Mouse (Mus musculus) forebrain, embryonic 11.5 days (tissue): Measurements from ENCODE around the gene Asb5. TPM values are rescaled to one million over a fixed set of nuclear protein-coding genes. Genes with fewer than 3 reads are reported as not detected.

ENCODE experiments used
- ATAC-seq: fragments of 200-750 bp; cut with Nextera tagmentation; replicated peaks from 2 replicates; pipeline ENCODE4 v1.8.0; 2017; ENCODE audit warnings: moderate TSS enrichment; ENCODE audit not compliant: low FRiP score
- DNase-seq: peaks from one replicate; pipeline ENCODE4 v3.0.0-alpha.2; 2017; ENCODE audit warnings: low spot score
- H3K27ac ChIP-seq: fragments of 300-500 bp; sonication (generic); 2 replicates; pipeline ENCODE4 v1.5.1; 2014; ENCODE audit warnings: low read depth, low read length
- H3K27me3 ChIP-seq: fragments of 300-500 bp; sonication (generic); 2 replicates; pipeline ENCODE4 v1.6.1; 2014; ENCODE audit warnings: mild to moderate bottlenecking, low read length, mixed read lengths; ENCODE audit not compliant: control insufficient read depth, insufficient read depth
- H3K36me3 ChIP-seq: fragments of 300-500 bp; sonication (generic); 2 replicates; pipeline ENCODE4 v1.6.1; 2014; ENCODE audit warnings: mild to moderate bottlenecking, low read length, moderate library complexity, mixed read lengths; ENCODE audit not compliant: control insufficient read depth, insufficient read depth
- H3K4me1 ChIP-seq: fragments of 300-500 bp; sonication (generic); replicated peaks from 2 replicates; pipeline ENCODE4 v1.6.1; 2014; ENCODE audit warnings: low read length, mixed read lengths; ENCODE audit not compliant: control insufficient read depth, insufficient read depth
- H3K4me2 ChIP-seq: fragments of 300-500 bp; sonication (generic); 2 replicates; pipeline ENCODE4 v1.6.1; 2014; ENCODE audit warnings: low read depth, mild to moderate bottlenecking, low read length, moderate library complexity, mixed read lengths; ENCODE audit not compliant: severe bottlenecking
- H3K4me3 ChIP-seq: fragments of 300-500 bp; sonication (generic); 2 replicates; pipeline ENCODE4 v1.5.1; 2014; ENCODE audit warnings: low read depth, low read length
- H3K9ac ChIP-seq: fragments of 300-500 bp; sonication (generic); 2 replicates; pipeline ENCODE4 v1.6.1; 2014; ENCODE audit warnings: low read length
- H3K9me3 ChIP-seq: fragments of 300-500 bp; sonication (generic); 2 replicates; pipeline ENCODE4 v1.6.1; 2016; ENCODE audit warnings: low read length, mixed read lengths; ENCODE audit not compliant: control insufficient read depth
- WGBS: fragments of 180-500 bp; shearing (Covaris S2); extraction: QIAGEN DNeasy Blood & Tissue Kit; methylation state at CpG from one replicate; pipeline ENCODE4 v1.1.7; 2014; 5-methylcytosine and 5-hydroxymethylcytosine counted together
- polyA plus RNA-seq: library from polyadenylated mRNA; unstranded; fragments of >200 nt; fragmentation: Nextera tagmentation; extraction: Ambion mirVana; gene quantifications from 2 replicates; pipeline ENCODE4 v1.2.1, GENCODE M21; 2014

The Asb5 gene
- polyA plus RNA-seq, 1 experiment from 2014 or later, result 4.2 TPM

GRCm38 (mm10) chr8:54554921-54555320 lies 25.5 kb downstream of the Asb5 start:
- no peak overlapping the region for H3K4me2 ChIP-seq
- no peaks in the 10 kb centered on the region for H3K9me3 ChIP-seq
- 82% methylated on average over 2 of the region's 2 CpGs for WGBS
- no peak overlapping the region for H3K4me3 ChIP-seq
- H3K36me3 ChIP-seq, result no peaks in the 10 kb centered on the region
- H3K27ac ChIP-seq, result no peak overlapping the region
- no peaks in the 10 kb centered on the region for H3K27me3 ChIP-seq
- DNase-seq (no peak), ATAC-seq (no peak)
- H3K4me1 ChIP-seq, result no peaks in the 10 kb centered on the region
- no peak overlapping the region for H3K9ac ChIP-seq

GRCm38 (mm10) chr8:54562137-54562536 lies 32.8 kb downstream of the Asb5 start:
- WGBS, result 88% methylated on average over 4 of the region's 4 CpGs
- Histone ChIP-seq H3K4me3 (no peak overlapping the region), H3K9me3 (no peaks in the 10 kb centered on the region), H3K36me3 (no peaks in the 10 kb centered on the region), H3K9ac (no peak overlapping the region), H3K4me1 (no peaks in the 10 kb centered on the region), H3K27me3 (no peaks in the 10 kb centered on the region), H3K27ac (no peak overlapping the region), H3K4me2 (no peak overlapping the region)
- DNase-seq (no peak), ATAC-seq (no peak)

- no peaks in the 10 kb centered on the region for H3K4me1 ChIP-seq
- H3K4me2 ChIP-seq, result no peak overlapping the region
- no peak for DNase-seq
- no peaks in the 10 kb centered on the region for H3K27me3 ChIP-seq
- ATAC-seq, result no peak
- no peak overlapping the region for H3K27ac ChIP-seq
- no peaks in the 10 kb centered on the region for H3K36me3 ChIP-seq
- H3K9ac ChIP-seq, result no peak overlapping the region
- H3K4me3 ChIP-seq, result no peak overlapping the region
- 100% methylated on average over 1 of the region's 1 CpGs for WGBS
- no peaks in the 10 kb centered on the region for H3K9me3 ChIP-seq
Observed at GRCm38 (mm10) chr8:54565181-54565580, 35.8 kb downstream of the Asb5 start.

- no peaks in the 10 kb centered on the region for H3K4me1 ChIP-seq
- H3K36me3 ChIP-seq, result no peaks in the 10 kb centered on the region
- H3K4me3 ChIP-seq, result no peak overlapping the region
- no peak overlapping the region for H3K9ac ChIP-seq
- H3K27ac ChIP-seq, result no peak overlapping the region
- H3K4me2 ChIP-seq, result no peak overlapping the region
- no peak for DNase-seq
- 90% methylated on average over 7 of the region's 7 CpGs for WGBS
- no peaks in the 10 kb centered on the region for H3K27me3 ChIP-seq
- ATAC-seq, result no peak
- no peaks in the 10 kb centered on the region for H3K9me3 ChIP-seq
Observed at GRCm38 (mm10) chr8:54565603-54566260, 36.4 kb downstream of the Asb5 start.

GRCm38 (mm10) chr8:54567168-54567567 lies 37.8 kb downstream of the Asb5 start:
- ATAC-seq (no peak), DNase-seq (no peak)
- WGBS, result 86% methylated on average over 2 of the region's 2 CpGs

GRCm38 (mm10) chr8:54570618-54571609 lies 41.5 kb downstream of the Asb5 start:
- no peaks in the 10 kb centered on the region for H3K4me1 ChIP-seq
- H3K9me3 ChIP-seq, result no peaks in the 10 kb centered on the region
- no peak overlapping the region for H3K4me2 ChIP-seq
- DNase-seq (no peak), ATAC-seq (no peak)
- no peaks in the 10 kb centered on the region for H3K27me3 ChIP-seq
- H3K36me3 ChIP-seq, result no peaks in the 10 kb centered on the region
- no peak overlapping the region for H3K27ac ChIP-seq
- no peak overlapping the region for H3K9ac ChIP-seq
- 75% methylated on average over 15 of the region's 15 CpGs for WGBS
- H3K4me3 ChIP-seq, result no peak overlapping the region

More at GRCm38 (mm10) chr8:54567168-54567567, 37.8 kb downstream of the Asb5 start:
- no peaks in the 10 kb centered on the region for H3K27me3 ChIP-seq
- H3K9me3 ChIP-seq, result no peaks in the 10 kb centered on the region
- no peak overlapping the region for H3K9ac ChIP-seq
- no peak overlapping the region for H3K4me3 ChIP-seq
- no peak overlapping the region for H3K4me2 ChIP-seq
- H3K4me1 ChIP-seq, result no peaks in the 10 kb centered on the region
- no peak overlapping the region for H3K27ac ChIP-seq
- H3K36me3 ChIP-seq, result no peaks in the 10 kb centered on the region

GRCm38 (mm10) chr8:54581436-54581835 lies 52.1 kb downstream of the Asb5 start:
- ATAC-seq, result no peak
- Histone ChIP-seq H3K36me3 (no peaks in the 10 kb centered on the region), H3K9ac (no peak overlapping the region), H3K27ac (no peak overlapping the region), H3K4me3 (no peak overlapping the region), H3K4me2 (no peak overlapping the region), H3K27me3 (no peaks in the 10 kb centered on the region), H3K9me3 (no peaks in the 10 kb centered on the region), H3K4me1 (no peaks in the 10 kb centered on the region)
- no peak for DNase-seq
- WGBS, result 89% methylated on average over 3 of the region's 3 CpGs

- Histone ChIP-seq H3K4me1 (no peaks in the 10 kb centered on the region), H3K9me3 (no peaks in the 10 kb centered on the region), H3K27me3 (no peaks in the 10 kb centered on the region), H3K4me2 (no peak overlapping the region), H3K27ac (no peak overlapping the region), H3K36me3 (no peaks in the 10 kb centered on the region), H3K9ac (no peak overlapping the region), H3K4me3 (no peak overlapping the region)
- DNase-seq (no peak), ATAC-seq (no peak)
- 75% methylated on average over 1 of the region's 1 CpGs for WGBS
Observed at GRCm38 (mm10) chr8:54582886-54583285, 53.5 kb downstream of the Asb5 start.
